Mouse (Mus musculus): ENCODE results near the gene Cdh4. TPM values are rescaled to one million over a fixed set of nuclear protein-coding genes. Genes with fewer than 3 reads are reported as not detected.

Gene Cdh4
- polyA plus RNA-seq, 1 experiment from 2014 or later = 0.61 TPM

GRCm38 (mm10) chr2:179481363-179481762 is 39.1 kb downstream of the Cdh4 start:
- H3K27me3 ChIP-seq (ENCODE audit: insufficient read depth, low read length) = no peaks in the 10 kb centered on the region
- H3K4me3 ChIP-seq (ENCODE audit: low read depth, low read length) = no peak overlapping the region
- no peak for ATAC-seq
- no peak overlapping the region for H3K27ac ChIP-seq (ENCODE audit: low read depth)
- no peaks in the 10 kb centered on the region for H3K4me1 ChIP-seq (ENCODE audit: insufficient read depth)
- H3K9me3 ChIP-seq (ENCODE audit: low read length) = no peaks in the 10 kb centered on the region
- DNase-seq = no peak
- H3K36me3 ChIP-seq (replicated peaks; ENCODE audit: insufficient read depth, low read length) = no peaks in the 10 kb centered on the region
- TF ChIP-seq CTCF (IDR thresholded peaks at IDR 0.05; ENCODE audit: low read depth) (no peak), EP300 (IDR thresholded peaks at IDR 0.05; ENCODE audit: low read depth) (no peak)
- H3K9ac ChIP-seq (replicated peaks) = no peak overlapping the region
- H3K4me2 ChIP-seq (ENCODE audit: low read depth, low read length) = no peak overlapping the region
- 83% methylated on average over 10 of the region's 10 CpGs for WGBS (ENCODE audit: insufficient replicate concordance)

GRCm38 (mm10) chr2:179488526-179489139 is 46.4 kb downstream of the Cdh4 start:
- Histone ChIP-seq H3K4me3 (ENCODE audit: low read depth, low read length) (no peak overlapping the region), H3K9me3 (ENCODE audit: low read length) (no peaks in the 10 kb centered on the region), H3K27ac (ENCODE audit: low read depth) (no peak overlapping the region), H3K4me1 (ENCODE audit: insufficient read depth) (no peaks in the 10 kb centered on the region), H3K4me2 (ENCODE audit: low read depth, low read length) (no peak overlapping the region), H3K9ac (replicated peaks) (no peak overlapping the region), H3K36me3 (replicated peaks; ENCODE audit: insufficient read depth, low read length) (no peaks in the 10 kb centered on the region), H3K27me3 (ENCODE audit: insufficient read depth, low read length) (no peaks in the 10 kb centered on the region)
- DNase-seq = no peak
- no peak for ATAC-seq
- TF ChIP-seq EP300 (IDR thresholded peaks at IDR 0.05; ENCODE audit: low read depth) (no peak), CTCF (IDR thresholded peaks at IDR 0.05; ENCODE audit: low read depth) (no peak)
- WGBS (ENCODE audit: insufficient replicate concordance) = 74% methylated on average over 21 of the region's 21 CpGs

GRCm38 (mm10) chr2:179491891-179492290 is 49.7 kb downstream of the Cdh4 start:
- Histone ChIP-seq H3K9me3 (ENCODE audit: low read length) (no peaks in the 10 kb centered on the region), H3K36me3 (replicated peaks; ENCODE audit: insufficient read depth, low read length) (no peaks in the 10 kb centered on the region), H3K9ac (replicated peaks) (no peak overlapping the region), H3K4me3 (ENCODE audit: low read depth, low read length) (no peak overlapping the region), H3K27ac (ENCODE audit: low read depth) (no peak overlapping the region), H3K4me1 (ENCODE audit: insufficient read depth) (no peaks in the 10 kb centered on the region), H3K4me2 (ENCODE audit: low read depth, low read length) (no peak overlapping the region), H3K27me3 (ENCODE audit: insufficient read depth, low read length) (no peaks in the 10 kb centered on the region)
- no peak for DNase-seq
- 69% methylated on average over 11 of the region's 11 CpGs for WGBS (ENCODE audit: insufficient replicate concordance)
- no peak for ATAC-seq
- TF ChIP-seq EP300 (IDR thresholded peaks at IDR 0.05; ENCODE audit: low read depth) (no peak), CTCF (IDR thresholded peaks at IDR 0.05; ENCODE audit: low read depth) (no peak)

- 89% methylated on average over 1 of the region's 1 CpGs for WGBS (ENCODE audit: insufficient replicate concordance)
- no peak for TF ChIP-seq EP300 (IDR thresholded peaks at IDR 0.05; ENCODE audit: low read depth)
- DNase-seq = no peak
Measured at GRCm38 (mm10) chr2:179494276-179494675, 52.0 kb downstream of the Cdh4 start.

GRCm38 (mm10) chr2:179510439-179510838 is 68.2 kb downstream of the Cdh4 start:
- Histone ChIP-seq H3K36me3 (replicated peaks; ENCODE audit: insufficient read depth, low read length) (no peaks in the 10 kb centered on the region), H3K27me3 (ENCODE audit: insufficient read depth, low read length) (no peaks in the 10 kb centered on the region), H3K9ac (replicated peaks) (no peak overlapping the region), H3K9me3 (ENCODE audit: low read length) (no peaks in the 10 kb centered on the region), H3K4me3 (ENCODE audit: low read depth, low read length) (no peak overlapping the region), H3K4me2 (ENCODE audit: low read depth, low read length) (no peak overlapping the region), H3K4me1 (ENCODE audit: insufficient read depth) (no peaks in the 10 kb centered on the region), H3K27ac (ENCODE audit: low read depth) (no peak overlapping the region)
- DNase-seq (no peak), ATAC-seq (no peak)
- 87% methylated on average over 16 of the region's 16 CpGs for WGBS (ENCODE audit: insufficient replicate concordance)
- no peak for TF ChIP-seq CTCF (IDR thresholded peaks at IDR 0.05; ENCODE audit: low read depth)
- no peak for TF ChIP-seq EP300 (IDR thresholded peaks at IDR 0.05; ENCODE audit: low read depth)

More at GRCm38 (mm10) chr2:179494276-179494675, 52.0 kb downstream of the Cdh4 start:
- Histone ChIP-seq H3K4me3 (ENCODE audit: low read depth, low read length) (no peak overlapping the region), H3K27me3 (ENCODE audit: insufficient read depth, low read length) (no peaks in the 10 kb centered on the region), H3K27ac (ENCODE audit: low read depth) (no peak overlapping the region), H3K4me1 (ENCODE audit: insufficient read depth) (no peaks in the 10 kb centered on the region), H3K9me3 (ENCODE audit: low read length) (no peaks in the 10 kb centered on the region), H3K4me2 (ENCODE audit: low read depth, low read length) (no peak overlapping the region), H3K36me3 (replicated peaks; ENCODE audit: insufficient read depth, low read length) (no peaks in the 10 kb centered on the region), H3K9ac (replicated peaks) (no peak overlapping the region)
- no peak for ATAC-seq

GRCm38 (mm10) chr2:179516559-179516958 is 74.3 kb downstream of the Cdh4 start:
- Histone ChIP-seq H3K27ac (ENCODE audit: low read depth) (no peak overlapping the region), H3K27me3 (ENCODE audit: insufficient read depth, low read length) (no peaks in the 10 kb centered on the region), H3K9me3 (ENCODE audit: low read length) (no peaks in the 10 kb centered on the region), H3K4me1 (ENCODE audit: insufficient read depth) (no peaks in the 10 kb centered on the region), H3K9ac (replicated peaks) (no peak overlapping the region), H3K36me3 (replicated peaks; ENCODE audit: insufficient read depth, low read length) (no peaks in the 10 kb centered on the region), H3K4me2 (ENCODE audit: low read depth, low read length) (no peak overlapping the region), H3K4me3 (ENCODE audit: low read depth, low read length) (no peak overlapping the region)
- no peak for DNase-seq
- 80% methylated on average over 9 of the region's 9 CpGs for WGBS (ENCODE audit: insufficient replicate concordance)
- ATAC-seq = no peak
- TF ChIP-seq EP300 (IDR thresholded peaks at IDR 0.05; ENCODE audit: low read depth) = no peak
- no peak for TF ChIP-seq CTCF (IDR thresholded peaks at IDR 0.05; ENCODE audit: low read depth)
